Mouse (Mus musculus) liver, embryonic 14.5 days (tissue): ENCODE results near the gene Gas2.

Experiments
- CTCF ChIP-seq: IDR thresholded peaks from 2 replicates; pipeline ENCODE4 v1.5.1; 2016; ENCODE audit warnings: antibody characterized with exemption, low read depth, control low read depth
- EP300 ChIP-seq: IDR thresholded peaks from 2 replicates; pipeline ENCODE4 v1.6.1; 2016; ENCODE audit warnings: antibody characterized with exemption, low read depth

DNA sequence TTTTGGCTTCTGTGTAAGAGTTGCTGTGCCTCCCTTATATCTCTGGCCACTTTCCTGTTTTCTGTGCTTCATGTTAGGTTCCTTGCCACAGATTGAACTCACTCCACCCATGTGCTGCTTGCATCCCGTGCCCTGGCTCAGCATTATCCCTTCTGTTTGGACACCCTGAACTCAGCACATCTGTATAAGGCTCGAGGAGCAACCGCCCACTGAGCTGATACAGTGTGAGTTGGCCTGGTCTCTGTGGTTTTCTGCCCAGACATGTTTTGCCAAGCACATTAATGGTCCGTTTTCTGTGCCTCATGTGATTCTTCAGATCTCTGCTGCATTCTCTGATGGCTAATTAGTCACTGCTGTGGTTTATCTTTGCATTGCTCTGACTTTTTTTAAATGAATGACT lies 105.8 kb downstream of the Gas2 start:
- TF ChIP-seq CTCF = no peak
- no peak for TF ChIP-seq EP300
